26 mouse cellular contexts compared by ENCODE assay signal in the genomic region with DNA sequence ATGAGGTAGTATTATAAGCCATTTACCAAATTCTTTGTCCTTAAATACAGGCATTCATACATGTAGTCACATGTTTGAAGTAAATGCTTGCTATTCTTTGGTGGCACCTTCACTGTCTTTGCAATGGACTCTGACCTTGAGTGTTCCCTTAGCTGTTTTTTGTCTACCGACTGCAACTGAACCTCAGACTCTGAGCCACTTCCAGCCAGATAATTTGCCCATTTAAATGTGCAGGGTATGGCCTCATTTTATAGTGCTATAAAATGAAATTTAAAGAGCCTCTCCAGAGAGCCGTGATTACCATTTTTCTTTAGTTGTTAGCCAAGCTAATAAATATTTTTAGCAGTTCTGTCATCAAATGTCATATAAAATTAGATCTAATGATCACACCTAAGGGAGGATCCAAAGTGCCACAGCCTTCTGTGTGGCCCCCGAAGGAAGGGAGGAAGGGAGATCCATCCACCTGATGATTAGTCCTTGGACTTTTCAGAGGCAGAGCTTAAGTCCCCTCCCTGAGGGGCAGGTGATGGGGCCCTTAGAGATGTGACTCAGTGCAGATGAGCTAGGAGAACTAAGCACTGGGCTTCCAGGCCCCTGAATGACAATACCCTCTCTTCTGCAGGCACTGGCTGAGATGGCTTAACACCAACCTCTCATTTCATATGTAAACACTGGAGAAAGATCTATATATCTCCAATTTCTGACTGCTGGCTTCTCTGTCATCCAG.
"Had no signal": no experiment of that assay in that cellular context is flagged by ENCODE, and none has a peak within 500 bp of the region (broad histone marks: within the 10 kb centered on the region; RNA-seq: fewer than 3 reads in every experiment).

No protein-coding gene starts in this region.

- H3K36me3 ChIP-seq: heart, embryonic 13.5 days; heart, embryonic 15.5 days; hindbrain, embryonic 13.5 days; hindbrain, embryonic 15.5 days; limb, embryonic 10.5 days; limb, embryonic 12.5 days; liver, embryonic 13.5 days; liver, embryonic 15.5 days had no signal

- H3K4me1 ChIP-seq: liver, embryonic 13.5 days; liver, embryonic 15.5 days had no signal

- DNase-seq: gastrocnemius, postnatal 14 days; gastrocnemius, postnatal 36 days; heart, adult 11 months; heart, adult 2 months; heart, postnatal 14 days; heart, postnatal 36 days; kidney, adult 18-20 months; kidney, adult 8-10 months; kidney, postnatal 10 days; kidney, postnatal 25 days; kidney, postnatal 4 days; layer of hippocampus, adult 9-11 months; liver; liver, embryonic 13.5 days; liver, postnatal 0 days had no signal

- ATAC-seq: hindbrain, postnatal 0 days; liver, postnatal 0 days had no signal

- H3K4me2 ChIP-seq: heart, embryonic 11.5 days; heart, embryonic 13.5 days; heart, embryonic 15.5 days; hindbrain, embryonic 13.5 days; hindbrain, embryonic 15.5 days; limb, embryonic 12.5 days; liver, embryonic 11.5 days; liver, embryonic 13.5 days; liver, embryonic 15.5 days had no signal

- H3K9me3 ChIP-seq: heart, embryonic 13.5 days; heart, embryonic 15.5 days; hindbrain, embryonic 13.5 days; hindbrain, embryonic 15.5 days; limb, embryonic 10.5 days; limb, embryonic 12.5 days; liver, embryonic 13.5 days; liver, embryonic 15.5 days had no signal

- H3K27me3 ChIP-seq: heart, embryonic 13.5 days; heart, embryonic 15.5 days; hindbrain, embryonic 13.5 days; hindbrain, embryonic 15.5 days; liver, embryonic 13.5 days; liver, embryonic 15.5 days had no signal

- H3K4me3 ChIP-seq: heart, adult 2 months; heart, embryonic 13.5 days; heart, embryonic 15.5 days; hindbrain, embryonic 13.5 days; hindbrain, embryonic 15.5 days; left cerebral cortex, adult 2 months; limb, embryonic 10.5 days; limb, embryonic 12.5 days; liver, embryonic 13.5 days; liver, embryonic 15.5 days had no signal

- H3K27ac ChIP-seq: heart, adult 2 months; heart, embryonic 13.5 days; heart, embryonic 15.5 days; hindbrain, embryonic 13.5 days; hindbrain, embryonic 15.5 days; hindbrain, postnatal 0 days; left cerebral cortex, adult 2 months; limb, embryonic 10.5 days; limb, embryonic 12.5 days; liver, embryonic 13.5 days; liver, embryonic 15.5 days had no signal

- H3K9ac ChIP-seq: heart, embryonic 13.5 days; heart, embryonic 15.5 days; hindbrain, embryonic 13.5 days; hindbrain, embryonic 15.5 days; limb, embryonic 12.5 days; liver, embryonic 13.5 days; liver, embryonic 15.5 days; liver, postnatal 0 days had no signal
